ENCODE assay signal across 20 mouse cellular contexts in the genomic region with DNA sequence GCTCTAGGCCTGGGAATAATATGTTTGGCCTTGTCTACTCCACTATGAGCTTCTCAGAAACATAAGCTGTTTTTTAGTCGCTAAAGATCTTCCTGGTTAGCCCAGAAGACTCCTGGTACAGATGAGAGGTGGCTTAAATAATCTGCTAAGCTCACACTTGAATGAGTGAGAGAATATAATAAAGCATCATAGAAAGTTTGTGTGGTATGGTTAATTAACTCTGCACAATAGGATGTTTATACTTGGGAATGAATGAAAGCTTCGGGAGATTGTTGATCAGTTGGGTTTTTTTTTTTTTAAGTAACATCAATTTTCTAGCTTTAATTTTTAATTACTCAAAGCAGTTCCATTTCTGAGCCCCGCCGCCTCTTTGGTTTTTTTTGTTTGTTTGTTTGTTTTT. TPM values are rescaled to one million over a fixed set of nuclear protein-coding genes. Genes with fewer than 3 reads are reported as not detected.
"Had no signal": no experiment of that assay in that cellular context is flagged by ENCODE, and none has a peak within 500 bp of the region (broad histone marks: within the 10 kb centered on the region; RNA-seq: fewer than 3 reads in every experiment).

No protein-coding gene starts in this region.

- ATAC-seq: liver, postnatal 0 days; lung, postnatal 0 days had no signal

- H3K27me3 ChIP-seq: lung, embryonic 15.5 days; midbrain, embryonic 13.5 days; midbrain, embryonic 15.5 days; neural tube, embryonic 12.5 days; stomach, embryonic 15.5 days had no signal

- H3K4me2 ChIP-seq: lung, embryonic 15.5 days; midbrain, embryonic 11.5 days; midbrain, embryonic 13.5 days; midbrain, embryonic 15.5 days; neural tube, embryonic 12.5 days; stomach, embryonic 15.5 days had no signal

- H3K36me3 ChIP-seq: lung, embryonic 15.5 days; midbrain, embryonic 13.5 days; midbrain, embryonic 15.5 days; neural tube, embryonic 12.5 days; stomach, embryonic 15.5 days had no signal

- H3K4me1 ChIP-seq: lung, embryonic 15.5 days; midbrain, embryonic 15.5 days; neural tube, embryonic 12.5 days; stomach, embryonic 15.5 days had no signal

- H3K27ac ChIP-seq: lung, embryonic 15.5 days; macrophage; midbrain, embryonic 13.5 days; midbrain, embryonic 15.5 days; neural tube, embryonic 12.5 days; stomach, embryonic 15.5 days; stomach, postnatal 0 days had no signal

- H3K9me3 ChIP-seq: lung, embryonic 15.5 days; megakaryocyte, embryonic 14.5 days; midbrain, embryonic 13.5 days; midbrain, embryonic 15.5 days; neural tube, embryonic 12.5 days; stomach, embryonic 15.5 days had no signal

- H3K9ac ChIP-seq: liver, postnatal 0 days; lung, embryonic 15.5 days; midbrain, embryonic 13.5 days; midbrain, embryonic 15.5 days; neural tube, embryonic 12.5 days; stomach, embryonic 15.5 days had no signal

- DNase-seq: liver, postnatal 0 days; lung, adult 2 months; lung, postnatal 14 days; lung, postnatal 36 days; thymus, adult 2 months; thymus, postnatal 25 days; thymus, postnatal 4 days had no signal

- H3K4me3 ChIP-seq: lung, embryonic 15.5 days; megakaryocyte, embryonic 14.5 days; midbrain, embryonic 13.5 days; midbrain, embryonic 15.5 days; neural tube, embryonic 12.5 days; stomach, embryonic 15.5 days had no signal

RNA-seq across cellular contexts. Expression of gene Atp13a4, which starts 8.8 kb away (rescaled TPM):
- total RNA-seq: megakaryocyte progenitor cell, adult 5-6 weeks; neutrophil, adult 5-6 weeks had no signal
- polyA plus RNA-seq: liver, postnatal 0 days; spleen, adult 2 months had no signal
